Mouse (Mus musculus) heart, embryonic 16.5 days (tissue): ENCODE measurements at regions not wholly inside any gene's neighbourhood (a gene's known extent, or its start where the extent isn't known, plus 50 kb on each side); places are given as distances from the start of the nearest gene placed in this dataset.
A peak's percentile ranks its signal among the peaks of the same experiment; 100 is the strongest.

ENCODE experiments used
- ATAC-seq: fragments of 200-750 bp; cut with Nextera tagmentation; replicated peaks from 2 replicates; pipeline ENCODE4 v1.8.0; 2017; ENCODE audit warnings: moderate number of reproducible peaks; ENCODE audit not compliant: insufficient read depth, low FRiP score; ENCODE audit errors: extremely low read depth
- H3K27ac ChIP-seq: fragments of 300-500 bp; sonication (generic); 2 replicates; pipeline ENCODE4 v1.5.1; 2014; ENCODE audit warnings: mild to moderate bottlenecking, low read length, control low read depth, moderate library complexity
- H3K27me3 ChIP-seq: fragments of 300-500 bp; sonication (generic); 2 replicates; pipeline ENCODE4 v1.6.1; 2014; ENCODE audit warnings: low read length, mixed read lengths; ENCODE audit not compliant: control insufficient read depth, insufficient read depth
- H3K36me3 ChIP-seq: fragments of 300-500 bp; sonication (generic); 2 replicates; pipeline ENCODE4 v1.6.1; 2014; ENCODE audit not compliant: control insufficient read depth, insufficient read depth
- H3K4me1 ChIP-seq: fragments of 300-500 bp; sonication (generic); 2 replicates; pipeline ENCODE4 v1.6.1; 2014; ENCODE audit warnings: low read length, mixed read lengths; ENCODE audit not compliant: control insufficient read depth, insufficient read depth
- H3K4me2 ChIP-seq: fragments of 300-500 bp; sonication (generic); 2 replicates; pipeline ENCODE4 v1.6.1; 2014; ENCODE audit warnings: low read depth, mild to moderate bottlenecking, control low read depth, low read length
- H3K4me3 ChIP-seq: fragments of 300-500 bp; sonication (generic); 2 replicates; pipeline ENCODE4 v1.5.1; 2014; ENCODE audit warnings: mild to moderate bottlenecking, control low read depth, low read length
- H3K9ac ChIP-seq: fragments of 300-500 bp; sonication (generic); 2 replicates; pipeline ENCODE4 v1.6.1; 2014; ENCODE audit warnings: low read length, control low read depth
- H3K9me3 ChIP-seq: fragments of 300-500 bp; sonication (generic); replicated peaks from 2 replicates; pipeline ENCODE4 v1.6.1; 2016; ENCODE audit warnings: low read length; ENCODE audit not compliant: control insufficient read depth
- WGBS: fragments of 180-500 bp; shearing (Covaris S2); extraction: QIAGEN DNeasy Blood & Tissue Kit; methylation state at CpG from one replicate; pipeline ENCODE4 v1.1.7; 2014; 5-methylcytosine and 5-hydroxymethylcytosine counted together

- Histone ChIP-seq H3K27ac (no peak overlapping the region), H3K9ac (no peak overlapping the region), H3K4me1 (no peaks in the 10 kb centered on the region), H3K9me3 (peaks cover 7% of the 10 kb centered on the region), H3K36me3 (no peaks in the 10 kb centered on the region), H3K4me3 (no peak overlapping the region), H3K4me2 (no peak overlapping the region), H3K27me3 (no peaks in the 10 kb centered on the region)
- WGBS, result 83% methylated on average over 5 of the region's 5 CpGs
- no peak for ATAC-seq
Measured at GRCm38 (mm10) chr10:19177895-19178294, 162.4 kb upstream of the Tnfaip3 start.

- ATAC-seq, result no peak
- no peaks in the 10 kb centered on the region for H3K36me3 ChIP-seq
- no peak overlapping the region for H3K4me2 ChIP-seq
- H3K4me1 ChIP-seq, result no peaks in the 10 kb centered on the region
- WGBS, result 53% methylated on average over 2 of the region's 2 CpGs
- peaks cover 7% of the 10 kb centered on the region for H3K9me3 ChIP-seq
- no peak overlapping the region for H3K27ac ChIP-seq
- H3K27me3 ChIP-seq, result no peaks in the 10 kb centered on the region
- H3K9ac ChIP-seq, result no peak overlapping the region
- H3K4me3 ChIP-seq, result no peak overlapping the region
Measured at GRCm38 (mm10) chr10:19177414-19177813, 162.0 kb upstream of the Tnfaip3 start.

- WGBS, result 75% methylated on average over 3 of the region's 3 CpGs
- no peak for ATAC-seq
- Histone ChIP-seq H3K4me1 (no peaks in the 10 kb centered on the region), H3K27me3 (no peaks in the 10 kb centered on the region), H3K36me3 (no peaks in the 10 kb centered on the region), H3K4me2 (no peak overlapping the region), H3K27ac (no peak overlapping the region), H3K4me3 (no peak overlapping the region), H3K9me3 (peaks cover 7% of the 10 kb centered on the region), H3K9ac (no peak overlapping the region)
Measured at GRCm38 (mm10) chr10:19176249-19176648, 160.8 kb upstream of the Tnfaip3 start.

GRCm38 (mm10) chr10:19171834-19172233 lies 156.4 kb upstream of the Tnfaip3 start:
- Histone ChIP-seq H3K27ac (no peak overlapping the region), H3K9me3 (peaks cover 7% of the 10 kb centered on the region), H3K4me1 (peaks cover 26% of the 10 kb centered on the region), H3K9ac (no peak overlapping the region), H3K4me2 (no peak overlapping the region), H3K36me3 (no peaks in the 10 kb centered on the region), H3K27me3 (no peaks in the 10 kb centered on the region), H3K4me3 (no peak overlapping the region)
- WGBS, result 74% methylated on average over 3 of the region's 3 CpGs
- ATAC-seq, result no peak

- H3K27me3 ChIP-seq, result no peaks in the 10 kb centered on the region
- peaks cover 6% of the 10 kb centered on the region for H3K9me3 ChIP-seq
- H3K4me1 ChIP-seq, result peaks cover 26% of the 10 kb centered on the region
- H3K9ac ChIP-seq, result no peak overlapping the region
- 14% methylated on average over 4 of the region's 4 CpGs for WGBS
- H3K4me3 ChIP-seq, result no peak overlapping the region
- H3K36me3 ChIP-seq, result no peaks in the 10 kb centered on the region
- H3K4me2 ChIP-seq, result peak overlapping the region; percentile 23; the same call in 1 of the 2 replicates
- peak overlapping the region; percentile 52 for H3K27ac ChIP-seq
- no peak for ATAC-seq
Measured at GRCm38 (mm10) chr10:19170596-19170995, 155.1 kb upstream of the Tnfaip3 start.

GRCm38 (mm10) chr10:19169272-19169671 lies 153.8 kb upstream of the Tnfaip3 start:
- ATAC-seq, result no peak
- Histone ChIP-seq H3K9me3 (no peaks in the 10 kb centered on the region), H3K4me3 (no peak overlapping the region), H3K27ac (no peak overlapping the region), H3K27me3 (no peaks in the 10 kb centered on the region), H3K4me2 (no peak overlapping the region), H3K9ac (no peak overlapping the region), H3K36me3 (no peaks in the 10 kb centered on the region), H3K4me1 (peaks cover 26% of the 10 kb centered on the region)
- 82% methylated on average over 2 of the region's 2 CpGs for WGBS

GRCm38 (mm10) chr10:19168362-19168761 lies 152.9 kb upstream of the Tnfaip3 start:
- no peaks in the 10 kb centered on the region for H3K9me3 ChIP-seq
- peak overlapping the region; percentile 83 for H3K27ac ChIP-seq
- no peak overlapping the region for H3K9ac ChIP-seq
- no peak for ATAC-seq
- H3K4me1 ChIP-seq, result peaks cover 26% of the 10 kb centered on the region
- WGBS, result 70% methylated on average over 5 of the region's 5 CpGs
- H3K36me3 ChIP-seq, result no peaks in the 10 kb centered on the region
- no peaks in the 10 kb centered on the region for H3K27me3 ChIP-seq
- peak overlapping the region; percentile 49; the same call in 1 of the 2 replicates for H3K4me2 ChIP-seq
- H3K4me3 ChIP-seq, result no peak overlapping the region

GRCm38 (mm10) chr10:19167641-19168271 lies 152.3 kb upstream of the Tnfaip3 start:
- Histone ChIP-seq H3K4me2 (peak overlapping the region; percentile 49), H3K9ac (no peak overlapping the region), H3K27me3 (no peaks in the 10 kb centered on the region), H3K4me1 (peaks cover 26% of the 10 kb centered on the region), H3K27ac (peak overlapping the region; percentile 83), H3K9me3 (no peaks in the 10 kb centered on the region), H3K36me3 (no peaks in the 10 kb centered on the region), H3K4me3 (peak overlapping the region; percentile 18; the same call in 1 of the 2 replicates)
- 26% methylated on average over 8 of the region's 8 CpGs for WGBS
- peak; percentile 90 for ATAC-seq

- H3K4me3 ChIP-seq, result 0 out of 2 replicates have a peak overlapping the region, but pooled peaks have one; percentile 9
- ATAC-seq, result no peak
- no peak overlapping the region for H3K27ac ChIP-seq
Measured at GRCm38 (mm10) chr10:19167101-19167500, 151.6 kb upstream of the Tnfaip3 start.

More at GRCm38 (mm10) chr10:19167101-19167500, 151.6 kb upstream of the Tnfaip3 start:
- no peaks in the 10 kb centered on the region for H3K36me3 ChIP-seq
- no peaks in the 10 kb centered on the region for H3K9me3 ChIP-seq
- H3K9ac ChIP-seq, result no peak overlapping the region
- H3K4me1 ChIP-seq, result peaks cover 26% of the 10 kb centered on the region
- no peaks in the 10 kb centered on the region for H3K27me3 ChIP-seq
- 61% methylated on average over 7 of the region's 7 CpGs for WGBS
- H3K4me2 ChIP-seq, result peak overlapping the region; percentile 49
